Mouse (Mus musculus): ENCODE results near the gene Smchd1.

Gene Smchd1

GRCm38 (mm10) chr17:71319361-71319760, 155.8 kb downstream of the Smchd1 start:
- in situ Hi-C loops (cut with MboI; ENCODE audit: low pct_unique_long_range_greater_than_20kb in 1 of 2, low sequenced_read_pairs in 2 of 2, unreplicated experiment in 1 of 2), result no loop called here

GRCm38 (mm10) chr17:71317571-71317970, 157.6 kb downstream of the Smchd1 start:
- in situ Hi-C loops (cut with MboI; ENCODE audit: low pct_unique_long_range_greater_than_20kb in 1 of 2, low sequenced_read_pairs in 2 of 2, unreplicated experiment in 1 of 2), result no loop called here

- in situ Hi-C loops (cut with MboI; ENCODE audit: low pct_unique_long_range_greater_than_20kb in 1 of 2, low sequenced_read_pairs in 2 of 2, unreplicated experiment in 1 of 2), result no loop called here
These were observed 160.8 kb downstream of the Smchd1 start for GRCm38 (mm10) chr17:71314315-71314714.

- in situ Hi-C loops (cut with MboI; ENCODE audit: low pct_unique_long_range_greater_than_20kb in 1 of 2, low sequenced_read_pairs in 2 of 2, unreplicated experiment in 1 of 2), result no loop called here
These were observed 163.6 kb downstream of the Smchd1 start, which contains the start of gene Emilin2 for GRCm38 (mm10) chr17:71311340-71312171. TSS of gene Emilin2 (minus strand) at chr17:71311978.

- in situ Hi-C loops (cut with MboI; ENCODE audit: low pct_unique_long_range_greater_than_20kb in 1 of 2, low sequenced_read_pairs in 2 of 2, unreplicated experiment in 1 of 2), result no loop called here
These were observed 164.4 kb downstream of the Smchd1 start for GRCm38 (mm10) chr17:71310486-71311339.

GRCm38 (mm10) chr17:71309711-71310485, 165.2 kb downstream of the Smchd1 start:
- in situ Hi-C loops (cut with MboI; ENCODE audit: low pct_unique_long_range_greater_than_20kb in 1 of 2, low sequenced_read_pairs in 2 of 2, unreplicated experiment in 1 of 2), result no loop called here

- in situ Hi-C loops (cut with MboI; ENCODE audit: low pct_unique_long_range_greater_than_20kb in 1 of 2, low sequenced_read_pairs in 2 of 2, unreplicated experiment in 1 of 2), result no loop called here
These were observed 166.0 kb downstream of the Smchd1 start for GRCm38 (mm10) chr17:71309141-71309540.

- in situ Hi-C loops (cut with MboI; ENCODE audit: low pct_unique_long_range_greater_than_20kb in 1 of 2, low sequenced_read_pairs in 2 of 2, unreplicated experiment in 1 of 2), result no loop called here
These were observed 166.8 kb downstream of the Smchd1 start for GRCm38 (mm10) chr17:71308296-71308695.

GRCm38 (mm10) chr17:71307251-71307790, 167.8 kb downstream of the Smchd1 start:
- in situ Hi-C loops (cut with MboI; ENCODE audit: low pct_unique_long_range_greater_than_20kb in 1 of 2, low sequenced_read_pairs in 2 of 2, unreplicated experiment in 1 of 2), result no loop called here

GRCm38 (mm10) chr17:71306716-71307115, 168.4 kb downstream of the Smchd1 start:
- in situ Hi-C loops (cut with MboI; ENCODE audit: low pct_unique_long_range_greater_than_20kb in 1 of 2, low sequenced_read_pairs in 2 of 2, unreplicated experiment in 1 of 2), result no loop called here

GRCm38 (mm10) chr17:71306091-71306490, 169.1 kb downstream of the Smchd1 start:
- in situ Hi-C loops (cut with MboI; ENCODE audit: low pct_unique_long_range_greater_than_20kb in 1 of 2, low sequenced_read_pairs in 2 of 2, unreplicated experiment in 1 of 2), result no loop called here

- in situ Hi-C loops (cut with MboI; ENCODE audit: low pct_unique_long_range_greater_than_20kb in 1 of 2, low sequenced_read_pairs in 2 of 2, unreplicated experiment in 1 of 2), result no loop called here
These were observed 171.7 kb downstream of the Smchd1 start for GRCm38 (mm10) chr17:71303444-71303843.

- in situ Hi-C loops (cut with MboI; ENCODE audit: low pct_unique_long_range_greater_than_20kb in 1 of 2, low sequenced_read_pairs in 2 of 2, unreplicated experiment in 1 of 2), result no loop called here
These were observed 173.7 kb downstream of the Smchd1 start for GRCm38 (mm10) chr17:71301413-71301812.

GRCm38 (mm10) chr17:71300338-71300737, 174.8 kb downstream of the Smchd1 start:
- in situ Hi-C loops (cut with MboI; ENCODE audit: low pct_unique_long_range_greater_than_20kb in 1 of 2, low sequenced_read_pairs in 2 of 2, unreplicated experiment in 1 of 2), result no loop called here

- in situ Hi-C loops (cut with MboI; ENCODE audit: low pct_unique_long_range_greater_than_20kb in 1 of 2, low sequenced_read_pairs in 2 of 2, unreplicated experiment in 1 of 2), result no loop called here
These were observed 175.3 kb downstream of the Smchd1 start for GRCm38 (mm10) chr17:71299879-71300278.

- in situ Hi-C loops (cut with MboI; ENCODE audit: low pct_unique_long_range_greater_than_20kb in 1 of 2, low sequenced_read_pairs in 2 of 2, unreplicated experiment in 1 of 2), result no loop called here
These were observed 180.6 kb downstream of the Smchd1 start for GRCm38 (mm10) chr17:71294570-71294969.
